Mouse (Mus musculus): Measurements from ENCODE around the gene 4931428F04Rik. TPM values are rescaled to one million over a fixed set of nuclear protein-coding genes. Genes with fewer than 3 reads are reported as not detected.
"Not testable (repeated sequence)": the region's sequence is repeated elsewhere in the genome, so short reads cannot be mapped to it uniquely, and the experiment has no call there.

The 4931428F04Rik gene
- total RNA-seq, 2 experiments from 2014 or later = 2.8 to 6.3 TPM

DNA sequence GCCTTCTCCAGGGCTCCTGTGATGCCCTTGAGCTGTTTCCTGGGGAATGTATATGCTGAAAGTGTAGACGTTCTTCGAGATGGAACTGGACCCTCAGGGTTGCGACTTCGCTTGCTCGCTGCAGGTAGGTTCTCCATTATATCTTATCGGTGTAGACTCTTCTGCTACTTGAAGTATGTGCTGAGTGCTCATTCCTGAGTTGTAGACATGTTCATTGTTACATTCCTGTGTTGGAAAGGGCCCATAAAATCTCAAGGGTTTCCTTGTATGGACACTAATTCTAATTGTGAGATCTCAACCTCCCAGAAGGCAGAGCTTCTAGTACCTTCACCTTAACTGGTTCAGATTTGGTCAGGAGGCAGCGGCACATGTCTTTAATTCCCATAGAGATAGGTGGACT is 48.6 kb downstream of the 4931428F04Rik start:
- intact Hi-C loops (cut with DNase I) = no loop called here
- DNase-seq = no peak

DNA sequence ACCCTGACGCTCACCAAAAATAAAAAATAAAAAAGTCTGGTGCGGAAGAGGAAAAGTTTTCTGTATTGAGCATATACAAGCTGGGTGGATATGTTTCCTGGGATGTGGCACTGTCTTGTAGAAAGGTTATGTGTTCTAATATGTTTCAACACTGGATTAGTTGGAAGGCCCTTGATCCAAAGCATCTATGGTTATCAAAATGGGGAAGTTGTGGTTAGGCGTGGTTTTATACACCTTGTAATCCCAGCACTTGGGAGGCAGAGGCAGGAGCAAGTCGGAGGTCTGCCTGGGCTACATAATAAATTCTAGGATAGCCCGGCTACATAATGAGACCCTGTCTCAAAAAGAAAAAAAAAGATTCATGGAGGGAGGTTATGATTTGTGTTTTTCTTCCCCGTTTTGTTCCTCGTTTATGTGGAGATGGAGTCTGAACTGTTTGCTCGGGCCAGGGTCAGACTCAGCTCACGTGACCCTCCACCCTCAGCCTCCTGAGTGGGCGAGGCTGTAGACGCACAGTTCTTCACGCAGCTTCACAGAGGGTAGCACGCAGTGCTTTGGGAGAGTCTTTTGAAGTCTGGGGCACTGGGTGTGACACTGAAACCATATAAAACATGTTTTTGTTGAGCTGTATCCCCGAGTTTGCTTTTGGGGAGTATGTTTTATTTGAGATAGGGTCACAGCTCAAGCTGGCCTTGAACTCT is 52.1 kb downstream of the 4931428F04Rik start:
- intact Hi-C loops (cut with DNase I) = no loop called here
- no peak for DNase-seq

DNA sequence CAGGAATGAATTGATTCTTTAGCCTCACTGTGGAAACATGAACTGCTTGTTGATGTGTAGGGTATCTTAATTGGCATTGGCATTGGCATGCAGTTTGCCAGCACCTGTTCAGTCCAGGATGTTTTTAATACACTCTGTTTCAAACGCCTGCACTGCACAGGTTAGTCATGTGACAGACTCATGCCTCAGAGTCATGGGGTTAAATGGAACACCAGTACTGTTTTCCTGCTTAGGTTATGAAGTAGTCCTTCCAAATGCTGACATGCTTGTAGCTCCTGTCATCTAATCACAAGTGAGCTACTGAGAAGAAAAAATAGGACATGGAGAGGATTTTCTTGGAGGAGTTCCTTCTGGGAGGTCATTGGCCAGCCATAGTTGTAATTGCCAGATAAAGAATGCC is 54.5 kb downstream of the 4931428F04Rik start:
- intact Hi-C loops (cut with DNase I) = no loop called here
- no peak for DNase-seq

DNA sequence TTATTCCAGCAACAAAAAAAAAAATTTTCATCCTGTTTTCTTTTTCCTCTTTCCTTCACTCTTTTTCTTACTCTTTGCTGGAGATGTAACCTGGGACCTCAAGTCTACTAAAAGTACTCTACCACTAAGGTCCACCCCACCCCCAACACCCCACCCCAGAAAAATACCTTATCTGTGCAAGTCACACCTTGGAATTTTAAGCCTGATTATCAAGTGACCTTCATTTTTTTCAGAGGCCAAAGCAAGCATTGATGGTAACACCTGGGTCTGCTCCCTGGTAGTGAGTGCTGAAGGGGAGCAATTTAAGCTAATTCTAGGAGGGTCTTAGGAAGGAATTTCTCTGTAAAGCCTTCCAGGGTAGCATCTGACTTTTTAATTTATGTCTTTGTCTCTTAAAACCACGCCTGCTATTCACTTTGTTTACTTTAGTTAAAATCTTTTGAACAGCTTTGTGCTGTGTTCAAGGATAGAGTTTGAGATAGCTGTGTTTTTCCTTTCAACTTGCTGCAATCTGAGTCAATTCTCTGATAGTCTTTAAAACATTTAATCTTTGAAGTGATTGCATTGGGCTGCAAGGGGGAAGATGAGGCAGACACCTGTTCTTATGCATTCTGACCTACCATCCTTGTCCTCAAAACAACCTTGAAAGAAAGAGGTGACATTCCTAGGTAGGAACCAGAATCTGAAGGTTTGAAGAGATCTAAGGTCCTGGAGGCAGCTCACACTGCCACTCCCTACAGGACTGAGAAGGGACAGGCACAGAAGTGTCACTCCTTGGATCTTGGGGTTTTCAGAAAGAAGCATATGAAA is 56.3 kb downstream of the 4931428F04Rik start:
- DNase-seq = no peak
- intact Hi-C loops (cut with DNase I) = no loop called here

DNA sequence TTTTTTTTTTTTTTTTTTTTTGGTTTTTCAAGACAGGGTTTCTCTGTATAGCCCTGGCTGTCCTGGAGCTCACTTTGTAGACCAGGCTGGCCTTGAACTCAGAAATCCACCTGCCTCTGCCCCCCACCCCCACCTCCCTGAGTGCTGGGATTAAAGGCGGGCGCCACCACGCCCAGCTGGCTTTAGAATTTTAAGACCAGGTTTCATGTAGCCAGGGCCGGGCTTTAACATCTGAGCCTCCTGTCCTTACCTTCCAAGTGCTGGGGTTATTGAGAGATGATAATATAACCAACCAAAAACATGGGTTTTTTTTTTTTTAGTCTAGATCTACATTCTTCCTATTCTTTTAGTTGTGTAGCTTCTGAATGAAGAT is 57.4 kb downstream of the 4931428F04Rik start:
- intact Hi-C loops (cut with DNase I); DNase-seq: not testable (repeated sequence)

DNA sequence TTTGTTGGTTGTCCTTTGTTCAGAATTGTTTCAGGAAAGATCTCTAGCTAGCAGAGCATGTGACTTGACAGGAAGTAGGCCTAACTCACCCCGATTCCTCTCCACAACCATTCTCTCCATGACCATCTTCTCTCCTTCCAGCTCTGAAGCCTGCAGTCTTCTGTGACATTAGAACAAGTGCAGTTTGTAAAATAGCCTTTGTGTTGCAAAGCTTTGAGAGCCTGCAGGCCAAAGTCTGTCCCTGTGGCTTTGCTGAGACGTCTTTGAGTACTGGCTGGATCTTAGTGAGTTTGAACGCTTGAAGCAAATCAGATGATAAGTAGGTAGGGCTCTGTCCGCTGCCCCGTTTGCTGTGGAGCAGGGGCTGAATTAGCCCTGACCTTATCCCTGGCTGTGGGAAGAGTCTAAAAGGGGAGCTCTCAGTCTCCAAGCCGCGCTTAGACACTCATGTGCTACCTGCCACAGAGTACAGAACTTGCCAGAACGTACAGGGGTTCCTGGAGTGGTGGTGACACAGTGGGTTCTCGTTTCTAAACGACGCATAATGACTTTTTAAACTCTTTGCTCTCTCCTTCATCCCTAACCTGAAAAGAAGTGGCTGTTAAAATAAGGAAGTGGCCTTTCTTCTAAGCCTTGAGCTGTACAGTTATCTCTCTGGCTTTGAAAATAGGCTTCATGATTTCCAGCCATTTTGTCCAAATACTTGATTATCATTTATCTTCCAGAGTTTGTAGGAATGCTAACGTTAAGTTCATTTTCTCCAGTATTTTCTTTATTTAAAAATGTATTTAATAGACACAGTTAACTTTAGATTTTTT is 58.0 kb downstream of the 4931428F04Rik start:
- no peak for DNase-seq
- intact Hi-C loops (cut with DNase I) = no loop called here

Small RNA genes lying within 50 kb of the gene (microRNA-seq; reads per million reads assigned to microRNA genes)
- 0 reads per million in 2 experiments for gene Gm27320
- gene Mir328 = 1,099 to 1,775 reads per million in 2 experiments

Other genes starting within 250 kb of the 4931428F04Rik start
- not detected for gene Ces3a, start 241.3 kb downstream of the 4931428F04Rik start, total RNA-seq (2021)
- gene Ces3b, start 206.1 kb downstream of the 4931428F04Rik start, total RNA-seq (2021) = under 1 TPM in 1 of 2 experiments, not detected in 1; 0.10 TPM
- gene Ces4a, start 158.1 kb downstream of the 4931428F04Rik start, total RNA-seq (2021) = not detected
- gene Cbfb, start 119.2 kb downstream of the 4931428F04Rik start, total RNA-seq (2021) = 10 to 100 TPM; 32.4 to 37.0 TPM
- gene D230025D16Rik, start 64.7 kb downstream of the 4931428F04Rik start, total RNA-seq (2021) = 10 to 100 TPM; 18.2 to 19.5 TPM
- gene B3gnt9, start 34.7 kb downstream of the 4931428F04Rik start, total RNA-seq (2021) = 1 to 10 TPM; 8.9 to 9.5 TPM
- 1 to 10 TPM; 9.1 to 9.7 TPM for gene Tradd, start 25.3 kb downstream of the 4931428F04Rik start, total RNA-seq (2021)
- 1 to 10 TPM; 2.8 to 4.1 TPM for gene Fbxl8, start 25.2 kb downstream of the 4931428F04Rik start, total RNA-seq (2021)
- gene Hsf4, start 20.1 kb downstream of the 4931428F04Rik start, total RNA-seq (2021) = under 1 TPM; 0.84 to 0.94 TPM
- 10 to 100 TPM; 14.7 to 16.2 TPM for gene Nol3, start 13.7 kb downstream of the 4931428F04Rik start, total RNA-seq (2021)
- gene Exoc3l, start 6.2 kb upstream of the 4931428F04Rik start, total RNA-seq (2021) = 10 to 100 TPM; 11.6 to 13.6 TPM
- 10 to 100 TPM; 25.6 to 29.0 TPM for gene E2f4, start 7.8 kb upstream of the 4931428F04Rik start, total RNA-seq (2021)
- gene Elmo3, start 15.7 kb upstream of the 4931428F04Rik start, total RNA-seq (2021) = 1 to 10 TPM; 1.1 to 1.5 TPM
- gene Lrrc29, start 36.4 kb upstream of the 4931428F04Rik start, total RNA-seq (2021) = 1 to 10 TPM; 2.0 to 2.5 TPM
- 10 to 100 TPM; 30.7 to 31.5 TPM for gene Tmem208, start 36.5 kb upstream of the 4931428F04Rik start, total RNA-seq (2021)
- gene Fhod1, start 58.1 kb upstream of the 4931428F04Rik start, total RNA-seq (2021) = 10 to 100 TPM; 10.9 to 11.7 TPM
- gene Slc9a5, start 59.0 kb upstream of the 4931428F04Rik start, total RNA-seq (2021) = 1 to 10 TPM; 1.7 TPM
- under 1 TPM in 1 of 2 experiments, not detected in 1; 0.12 TPM for gene Plekhg4, start 83.4 kb upstream of the 4931428F04Rik start, total RNA-seq (2021)
- under 1 TPM in 1 of 2 experiments, not detected in 1; 0.12 TPM for gene Kctd19, start 123.6 kb upstream of the 4931428F04Rik start, total RNA-seq (2021)
- 1 to 10 TPM in 1 of 2 experiments, under 1 TPM in 1; 0.77 to 1.2 TPM for gene Lrrc36, start 123.7 kb upstream of the 4931428F04Rik start, total RNA-seq (2021)
- gene Tppp3, start 181.7 kb upstream of the 4931428F04Rik start, total RNA-seq (2021) = 10 to 100 TPM; 55.8 to 56.1 TPM
- gene Zdhhc1, start 207.0 kb upstream of the 4931428F04Rik start, total RNA-seq (2021) = 10 to 100 TPM; 14.8 to 16.8 TPM
- 1 to 10 TPM in 1 of 2 experiments, under 1 TPM in 1; 0.60 to 2.1 TPM for gene Hsd11b2, start 228.9 kb upstream of the 4931428F04Rik start, total RNA-seq (2021)

All from heart, postnatal 10 days (tissue).